Mouse (Mus musculus) CD4-positive naive resting alpha-beta T cell, adult 57 days (primary cell): Measurements from ENCODE around the gene Rrp8. TPM values are rescaled to one million over a fixed set of nuclear protein-coding genes. Genes with fewer than 3 reads are reported as not detected.

Experiments used
- total RNA-seq: library from RNA; stranded (reverse); gene quantifications from one replicate; pipeline ENCODE4 v1.2.4, GENCODE M21; 2023

Rrp8 gene
- 31.7 TPM for total RNA-seq

GRCm38 (mm10) chr7:105736911-105737521 lies at the start of gene Rrp8:
Gene Rrp8, minus strand, starts transcription at chr7:105737385.

GRCm38 (mm10) chr7:105751491-105752433 lies 14.6 kb upstream of the Rrp8 start, which contains the start of gene Tpp1:
Gene Tpp1, minus strand, starts transcription at chr7:105752235.

GRCm38 (mm10) chr7:105743926-105744590 lies 6.9 kb upstream of the Rrp8 start, which contains the start of gene Taf10:
Gene Taf10, minus strand, starts transcription at chr7:105744361.

GRCm38 (mm10) chr7:105736264-105736901 lies 802 bp downstream of the Rrp8 start, which contains the start of gene Ilk:
Gene Ilk, plus strand, starts transcription at chr7:105736592.

Other genes starting within 250 kb of the Rrp8 start
- gene Smpd1, start 183.0 kb downstream of the Rrp8 start, total RNA-seq, result 19.9 TPM
- gene Apbb1, start 155.7 kb downstream of the Rrp8 start, total RNA-seq, result 1.4 TPM
- gene Hpx, start 137.2 kb downstream of the Rrp8 start, total RNA-seq, result not detected
- gene Trim3, start 103.8 kb downstream of the Rrp8 start, total RNA-seq, result 19.3 TPM
- 83.4 TPM for gene Timm10b, start 97.3 kb downstream of the Rrp8 start, total RNA-seq
- 34.6 TPM for gene Arfip2, start 97.0 kb downstream of the Rrp8 start, total RNA-seq
- 10.6 TPM for gene Gm45799, start 96.8 kb downstream of the Rrp8 start, total RNA-seq
- gene Dnhd1, start 86.6 kb downstream of the Rrp8 start, total RNA-seq, result 6.8 TPM
- 102 TPM for gene Ilk, start 793 bp downstream of the Rrp8 start, total RNA-seq
- gene Taf10, start 7.0 kb upstream of the Rrp8 start, total RNA-seq, result 203 TPM
- 43.5 TPM for gene Tpp1, start 14.8 kb upstream of the Rrp8 start, total RNA-seq
- gene Dchs1, start 50.3 kb upstream of the Rrp8 start, total RNA-seq, result 0.24 TPM
- gene Mrpl17, start 73.7 kb upstream of the Rrp8 start, total RNA-seq, result 56.7 TPM
- 58.7 TPM for gene Gm4070, start 216.6 kb upstream of the Rrp8 start, total RNA-seq